Mouse (Mus musculus) layer of hippocampus, postnatal 25 days (tissue): ENCODE measurements at regions not wholly inside any gene's neighbourhood (a gene's known extent, or its start where the extent isn't known, plus 50 kb on each side); places are given as distances from the start of the nearest gene placed in this dataset.

Experiments
- DNase-seq, 2 experiments: peaks; one replicate each; pipeline ENCODE4 v3.0.0; 2022; ENCODE audit warnings: mixed read lengths in 2 of 2, low spot score in 1 of 2; ENCODE audit errors: extremely low spot score in 1 of 2

DNA sequence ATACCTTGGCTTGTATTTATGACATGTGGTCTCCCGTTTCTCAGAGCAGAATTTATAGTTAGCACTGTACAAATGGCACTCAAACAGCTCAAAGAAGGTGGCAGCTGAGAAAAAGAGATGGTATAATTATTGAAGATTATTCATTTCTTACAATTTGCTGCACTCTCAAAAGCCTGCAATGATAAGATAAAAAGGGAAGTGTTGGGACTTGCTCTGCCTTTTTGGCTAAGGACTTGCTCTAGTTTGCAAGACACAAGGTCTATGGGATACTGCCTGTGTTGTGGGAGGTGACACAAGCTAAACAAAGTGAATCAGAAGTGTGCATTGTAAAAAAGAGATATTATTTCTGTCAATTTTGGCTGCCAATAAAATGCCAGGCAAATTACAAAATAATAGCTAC, 340.2 kb upstream of the Pik3r1 start:
- no peak for DNase-seq

DNA sequence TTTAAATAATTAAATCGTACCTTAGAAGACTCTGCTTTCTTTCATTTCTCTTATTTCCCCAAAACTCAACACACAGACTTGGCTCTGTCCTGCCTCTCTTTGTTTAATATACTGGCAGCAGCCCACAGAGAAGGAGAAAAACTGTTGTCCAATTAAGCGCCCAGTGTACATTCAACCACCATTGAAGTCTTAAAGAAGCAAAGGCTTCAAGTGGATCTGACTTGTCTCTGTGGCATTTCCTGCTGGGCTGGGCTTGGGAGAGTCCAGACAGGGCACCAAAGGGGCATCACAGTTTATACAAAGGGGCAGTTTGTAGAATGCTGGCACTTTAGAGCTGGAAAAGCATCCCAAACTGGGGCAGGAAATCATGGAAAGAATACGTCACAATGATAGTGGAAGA, 340.9 kb upstream of the Pik3r1 start:
- DNase-seq, result no peak

DNA sequence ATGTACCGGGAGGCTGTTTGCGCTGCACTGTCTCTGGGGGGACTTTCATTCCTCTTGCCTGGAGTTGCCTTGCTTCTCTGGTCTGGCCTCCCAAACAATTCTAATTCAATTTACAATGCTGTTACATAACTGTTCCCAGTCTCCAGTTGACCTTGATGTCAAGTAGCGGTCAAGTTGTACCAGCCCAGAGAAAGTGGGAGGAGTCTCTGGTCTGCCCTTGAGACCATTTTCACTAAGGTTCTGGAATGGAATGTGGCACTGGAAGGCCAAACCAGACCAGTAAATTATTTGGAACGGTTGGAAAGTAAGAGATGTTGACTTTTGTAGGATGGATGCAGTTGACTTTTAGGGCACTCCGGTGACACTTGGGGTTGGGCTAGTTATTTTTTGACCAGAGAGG, 345.9 kb upstream of the Pik3r1 start:
- DNase-seq, result no peak

DNA sequence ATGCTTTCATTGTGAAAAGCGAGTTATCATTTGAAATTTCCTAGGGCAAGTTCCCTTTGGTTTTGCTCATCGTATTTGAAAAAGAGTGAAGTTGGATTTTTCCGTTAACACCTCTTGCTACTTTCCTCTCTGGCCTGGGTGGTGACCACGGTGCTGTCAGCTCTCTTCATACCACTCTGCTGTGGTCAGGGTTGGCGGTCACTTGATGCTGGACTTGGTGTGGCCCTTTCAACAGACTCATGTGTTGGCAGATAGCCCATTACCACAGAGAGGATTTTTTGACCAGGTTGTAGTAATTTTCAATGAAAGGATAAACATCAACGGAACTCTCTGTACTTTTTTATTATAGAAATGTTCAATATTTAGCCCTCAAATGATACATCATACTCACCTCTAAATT, 354.3 kb upstream of the Pik3r1 start:
- DNase-seq, result no peak

DNA sequence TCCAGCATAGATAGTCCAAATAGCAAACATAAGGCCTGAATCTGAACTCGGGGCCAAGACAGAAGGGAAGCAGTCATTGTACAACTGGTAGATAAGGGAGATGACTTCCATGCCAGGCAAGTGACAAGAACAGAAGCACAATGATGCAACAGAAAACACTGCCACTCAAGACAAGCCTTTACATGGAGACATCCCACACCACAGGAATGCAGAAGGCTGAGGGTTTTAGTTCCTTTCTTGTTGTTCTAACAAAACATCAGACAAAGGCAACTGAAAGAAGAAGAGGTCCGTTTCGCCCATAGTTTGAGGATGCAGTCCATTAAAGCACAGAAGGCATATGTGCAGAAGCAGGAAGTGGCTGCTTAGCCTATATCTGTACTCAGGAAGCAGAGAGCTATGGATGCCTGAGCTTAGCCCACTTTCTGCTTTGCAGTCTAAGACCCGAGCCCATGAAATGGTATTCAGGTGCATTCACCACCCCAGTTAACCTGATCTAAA, 360.0 kb upstream of the Pik3r1 start:
- no peak for DNase-seq

DNA sequence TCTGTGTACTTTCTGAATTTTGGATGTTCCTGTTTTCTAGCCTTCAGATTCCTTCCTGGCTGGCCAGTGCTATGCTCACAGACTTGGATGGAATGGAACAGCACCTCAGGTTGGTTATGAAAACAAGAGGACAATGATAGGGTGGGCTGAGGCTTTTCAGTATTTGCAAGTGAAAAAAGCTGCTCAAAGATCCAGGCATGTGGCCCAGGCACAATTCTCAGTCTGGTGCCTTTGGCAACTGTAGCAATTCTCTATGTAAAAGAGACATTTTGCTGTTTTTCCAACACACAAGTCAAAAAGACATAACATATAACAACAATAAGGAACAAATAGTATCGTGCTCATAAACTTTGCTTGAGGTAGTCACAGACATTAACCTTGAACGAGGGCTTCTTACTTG, 363.4 kb upstream of the Pik3r1 start:
- DNase-seq, result no peak

DNA sequence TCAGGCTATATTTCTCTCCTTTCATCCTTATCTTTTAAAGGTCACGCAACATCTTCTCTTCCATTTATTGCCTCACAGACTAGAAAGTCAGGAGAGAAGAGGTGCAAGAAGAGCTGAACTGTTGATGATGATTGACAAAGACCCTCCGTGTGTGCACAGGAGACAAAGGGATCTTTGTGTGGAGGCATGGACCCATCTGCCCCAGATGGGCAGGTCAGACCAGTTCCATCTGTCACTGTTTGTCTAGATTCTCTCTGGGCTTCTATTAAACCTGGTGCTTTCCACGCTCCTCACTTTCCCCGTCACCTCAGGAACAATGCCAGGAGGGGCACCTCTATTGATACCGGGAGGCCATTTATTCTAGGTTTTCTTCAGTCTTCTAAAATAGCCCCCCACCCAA, 364.1 kb upstream of the Pik3r1 start:
- DNase-seq, result no peak

DNA sequence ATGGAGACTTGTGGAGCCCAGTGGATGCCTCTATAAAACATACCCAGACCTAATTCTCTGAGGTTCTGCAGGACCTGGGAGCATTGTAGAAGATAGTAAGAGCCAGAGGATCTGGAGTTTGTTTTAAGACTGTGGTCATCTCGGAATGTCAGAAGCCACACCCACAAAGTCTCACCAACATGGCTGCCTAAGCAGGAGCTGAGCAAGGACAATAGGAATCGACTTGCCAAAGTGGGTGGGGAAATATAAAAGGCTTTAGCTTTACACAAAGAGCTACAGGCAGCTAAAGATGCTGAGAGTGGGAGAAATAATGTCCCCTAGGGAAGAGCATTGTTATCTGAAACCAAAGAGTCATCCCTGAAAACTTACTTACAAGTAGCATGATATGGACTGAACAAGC, 364.7 kb upstream of the Pik3r1 start:
- DNase-seq, result no peak

DNA sequence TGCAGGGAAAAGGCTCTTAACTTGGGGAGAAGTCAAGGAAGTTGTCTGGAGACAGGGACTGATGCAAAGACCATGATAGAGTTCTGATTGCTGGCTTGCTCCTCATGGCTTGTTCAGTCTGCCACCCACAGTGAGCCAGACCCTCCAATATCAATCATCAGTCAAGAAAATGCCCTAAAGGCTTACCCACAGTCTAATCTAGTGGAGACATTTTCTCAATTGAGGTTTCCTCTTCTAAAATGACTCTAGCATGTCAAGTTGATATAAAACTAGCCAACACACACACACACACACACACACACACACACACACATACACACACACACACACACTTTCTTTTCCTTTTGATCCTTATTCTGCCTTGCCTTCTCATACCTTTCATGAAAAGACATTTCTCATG, 367.2 kb upstream of the Pik3r1 start:
- DNase-seq, result no peak

DNA sequence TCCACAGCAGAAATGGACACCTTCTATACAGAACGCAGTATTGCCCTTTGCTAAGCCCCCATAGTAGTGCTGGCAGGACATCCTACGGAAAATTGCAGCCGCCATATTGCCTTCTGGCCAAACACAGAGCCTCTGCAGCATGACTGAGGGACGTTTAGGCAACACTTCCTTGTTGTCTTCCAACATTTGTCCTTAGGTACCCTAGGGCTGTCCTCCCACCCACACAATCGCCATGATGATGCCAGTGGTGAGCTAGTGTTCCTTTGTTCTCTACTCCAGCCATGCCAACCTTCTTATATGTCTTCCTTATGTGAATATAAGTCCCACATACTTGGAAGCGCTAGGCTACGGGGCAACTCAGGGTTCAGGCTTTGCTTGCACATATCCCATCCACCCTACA, 375.0 kb upstream of the Pik3r1 start:
- DNase-seq, result no peak

DNA sequence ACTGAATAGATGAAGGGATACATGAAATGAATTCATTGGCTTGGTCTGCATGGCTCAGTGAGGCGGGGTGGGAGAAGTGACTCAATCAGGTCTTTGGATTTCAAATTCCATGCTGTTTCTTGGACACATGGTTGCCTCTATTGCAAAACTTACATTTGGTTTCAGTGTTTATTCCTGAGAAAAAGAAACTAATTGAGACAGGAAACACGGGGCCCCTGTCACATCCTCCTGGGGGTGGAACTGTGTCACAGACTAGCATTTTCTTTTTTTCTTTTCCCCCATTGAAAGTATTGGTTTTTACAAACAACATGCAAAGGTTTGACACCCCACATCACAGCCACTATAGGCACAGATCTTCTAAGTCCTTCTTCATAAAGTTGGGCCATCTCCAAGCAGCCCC, 375.8 kb upstream of the Pik3r1 start:
- DNase-seq, result no peak

DNA sequence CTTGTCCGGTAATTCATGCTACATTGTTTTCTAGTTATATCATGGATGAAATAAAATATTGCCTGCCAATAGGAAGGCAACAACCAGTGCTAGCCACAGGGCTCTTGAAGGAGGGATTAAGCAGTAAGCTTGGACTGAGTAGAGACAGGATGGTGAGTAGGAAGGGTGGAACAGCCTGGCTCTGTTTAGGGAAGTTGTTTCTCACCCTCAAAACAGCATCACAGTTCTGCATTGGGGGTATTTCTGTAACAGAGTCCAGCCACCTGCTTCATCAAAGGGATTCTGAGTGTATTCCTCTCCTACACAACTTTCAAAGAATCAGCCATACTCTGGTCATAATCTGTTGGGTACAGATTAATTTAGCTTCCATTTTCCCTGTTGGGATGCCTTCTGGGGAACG, 380.0 kb upstream of the Pik3r1 start:
- DNase-seq, result no peak

DNA sequence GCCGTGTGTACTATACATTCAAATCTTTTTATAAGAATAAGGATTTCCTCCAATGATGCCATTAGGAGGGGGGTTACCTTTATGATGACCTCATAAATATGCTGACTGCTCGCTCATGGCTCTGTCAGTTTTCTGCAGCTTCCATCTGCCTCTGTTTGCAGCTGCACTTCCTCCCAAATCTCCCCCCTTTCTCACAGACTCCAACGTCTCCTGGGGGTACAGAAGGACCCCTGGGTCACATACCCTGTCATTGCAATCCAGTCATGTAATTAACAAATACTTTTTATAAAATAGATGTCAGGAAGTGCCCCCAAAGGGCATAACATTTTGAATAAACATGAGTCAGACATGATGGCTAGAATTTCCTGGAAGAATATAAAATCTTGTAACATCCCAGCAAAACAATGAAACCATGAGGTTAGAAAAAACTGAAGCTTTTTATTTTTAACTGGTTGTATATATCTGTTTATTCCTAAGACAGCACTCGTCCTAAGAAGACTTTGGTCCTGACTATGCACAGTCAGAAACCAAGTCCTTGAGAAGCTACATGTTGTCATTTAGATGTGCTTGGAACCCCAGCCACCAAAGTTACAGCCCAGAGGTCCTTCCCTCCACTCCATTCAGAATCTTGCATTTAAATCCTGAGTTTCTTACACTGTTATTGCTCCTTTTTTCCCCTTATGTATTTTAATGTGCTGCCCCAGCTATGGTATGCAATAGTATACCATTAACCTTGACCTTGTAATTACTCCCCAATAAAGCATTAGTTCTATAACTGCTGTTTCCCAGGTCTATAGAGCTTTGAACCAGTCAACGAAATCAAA, 386.0 kb upstream of the Pik3r1 start:
- DNase-seq, result no peak

DNA sequence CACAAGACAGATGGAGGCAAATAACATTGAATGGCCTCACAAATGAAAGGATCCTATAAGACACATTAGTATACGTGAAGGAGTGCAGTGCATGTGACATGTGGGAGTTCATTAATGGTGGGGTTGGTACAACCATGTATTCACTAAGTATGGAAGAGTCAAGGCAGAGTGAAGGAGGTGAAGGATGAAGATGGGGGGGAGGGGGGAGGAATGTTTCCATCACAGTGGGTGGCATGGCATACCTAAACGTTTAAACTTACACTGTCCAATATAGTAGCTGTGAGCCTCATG, 386.5 kb upstream of the Pik3r1 start:
- no peak for DNase-seq

DNA sequence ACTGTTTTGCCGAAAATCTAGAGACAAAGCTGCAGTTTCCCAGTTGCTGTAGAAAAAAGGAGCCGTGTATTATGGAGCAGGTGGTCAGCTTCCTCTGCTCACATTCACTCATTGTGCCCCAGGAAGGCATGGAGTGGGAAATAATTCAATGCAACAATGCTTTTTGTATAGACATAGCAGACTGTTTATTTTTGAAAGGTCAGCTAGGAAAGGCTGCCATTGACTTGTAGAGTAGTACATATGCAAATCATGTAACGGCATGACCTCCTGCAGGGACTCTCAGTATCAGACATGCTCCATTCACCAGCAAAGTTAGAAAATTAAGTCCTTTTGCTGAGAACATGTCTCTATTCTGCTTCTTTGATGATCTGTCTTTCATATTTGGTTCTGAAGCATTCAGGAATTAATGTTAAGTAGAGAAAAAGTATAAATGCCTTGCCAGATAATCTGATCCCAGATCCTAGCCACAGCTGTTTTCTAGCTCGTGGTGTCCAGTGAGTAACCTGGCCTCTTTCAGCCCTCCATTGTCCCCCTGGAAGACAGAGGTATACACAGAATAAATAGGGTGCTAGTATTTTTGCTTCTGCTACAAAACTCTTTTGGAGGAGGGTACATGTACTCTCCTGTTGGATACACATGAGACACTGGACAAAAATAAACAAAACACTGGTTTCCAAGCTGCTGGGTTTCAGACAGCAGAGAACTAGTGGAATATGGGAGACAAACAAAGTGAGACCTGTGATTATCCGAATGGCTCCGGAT, 389.5 kb upstream of the Pik3r1 start:
- DNase-seq, result no peak

DNA sequence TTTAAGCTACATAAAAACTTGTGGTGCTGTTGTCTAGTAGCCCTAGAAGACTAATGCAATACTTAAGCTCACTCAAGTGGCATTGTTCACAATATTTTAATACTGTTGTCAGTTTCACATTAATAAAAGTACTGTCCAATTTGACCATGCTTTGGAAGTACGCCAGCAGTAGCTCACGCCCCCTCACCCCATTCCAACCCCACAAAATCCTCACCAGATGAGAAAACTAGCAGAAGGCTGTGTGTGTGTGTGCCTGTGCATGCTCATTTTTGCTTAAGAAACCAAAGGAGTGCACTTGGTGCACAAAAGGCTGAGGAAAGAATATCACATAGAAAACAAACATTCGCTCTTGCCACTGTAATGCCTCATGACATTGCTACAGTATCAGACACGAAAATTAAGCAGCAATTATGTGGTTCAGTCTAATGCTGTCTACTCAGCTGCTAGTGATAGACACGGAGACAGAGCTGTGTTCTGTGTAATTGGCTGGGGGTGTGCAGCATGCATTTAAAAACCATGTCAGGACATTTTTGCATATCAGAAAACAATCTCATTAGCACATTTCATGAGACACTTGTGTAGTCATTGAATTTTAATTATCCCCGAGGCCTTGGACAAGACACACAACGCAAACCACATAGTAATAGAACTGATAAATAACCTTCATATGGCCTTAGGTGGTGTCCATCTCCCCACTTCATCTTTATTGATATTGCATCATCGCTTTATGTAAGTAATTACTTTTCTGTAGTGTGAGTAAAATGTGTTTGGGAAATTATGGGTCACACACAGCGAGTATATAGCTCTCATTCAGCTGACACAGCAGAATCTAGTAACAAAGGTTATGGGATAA, 405.6 kb upstream of the Pik3r1 start:
- DNase-seq, result no peak

DNA sequence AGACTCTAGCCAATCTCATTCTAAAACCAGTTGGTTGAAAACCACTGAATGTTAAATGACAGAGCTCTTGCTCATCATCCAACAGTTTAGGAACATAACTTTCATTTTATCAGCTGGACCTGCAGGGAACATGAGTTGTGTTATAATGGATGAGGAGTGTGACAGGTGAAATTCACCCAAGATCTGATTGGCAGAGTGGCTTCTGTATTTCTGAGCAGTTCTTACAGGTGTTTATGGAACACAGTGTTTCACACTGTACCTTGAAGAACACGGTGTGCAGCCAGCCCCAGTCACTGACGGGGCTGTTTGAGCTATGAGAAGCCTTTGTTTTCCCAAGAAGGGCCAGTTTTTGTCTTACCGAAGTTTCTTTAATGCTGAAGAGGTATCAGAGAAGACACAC, 406.4 kb upstream of the Pik3r1 start:
- no peak for DNase-seq

DNA sequence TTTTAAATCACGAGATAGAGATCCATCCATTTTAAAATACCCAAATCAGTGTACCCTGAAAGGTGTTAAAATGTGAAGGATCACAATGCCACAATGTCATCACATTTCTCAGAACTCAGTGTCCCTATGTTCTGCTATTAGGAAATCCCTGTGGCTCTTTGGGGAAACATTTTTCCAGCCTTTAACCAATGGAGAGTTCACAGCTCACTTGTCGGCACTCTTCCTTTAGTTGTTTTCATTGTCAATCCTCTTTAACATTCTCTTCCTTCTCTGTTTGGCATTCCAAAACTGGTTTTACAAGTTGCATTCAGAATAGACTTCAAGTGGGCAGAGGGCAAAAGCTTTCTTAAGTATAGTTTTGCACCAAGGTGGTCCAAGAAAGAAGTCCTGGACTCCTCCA, 406.9 kb upstream of the Pik3r1 start:
- DNase-seq, result no peak

DNA sequence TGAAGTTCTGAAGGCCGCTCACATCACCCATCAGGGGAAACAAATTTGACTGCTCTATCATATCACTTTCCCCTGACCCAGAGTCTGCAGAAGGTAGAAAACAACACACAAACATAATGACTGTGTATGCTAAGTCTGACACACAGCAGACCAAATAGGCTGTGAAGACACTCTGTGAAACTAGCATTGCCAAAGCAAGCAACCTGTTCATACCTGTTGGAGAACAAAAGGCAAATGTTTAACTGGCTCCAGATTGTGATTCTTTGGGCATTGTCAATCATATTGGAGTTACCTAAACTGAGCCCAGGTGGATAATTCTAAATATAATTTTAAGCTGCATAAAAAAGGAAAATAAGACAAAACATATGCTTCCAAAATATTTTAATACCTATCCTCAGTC, 407.4 kb upstream of the Pik3r1 start:
- no peak for DNase-seq

DNA sequence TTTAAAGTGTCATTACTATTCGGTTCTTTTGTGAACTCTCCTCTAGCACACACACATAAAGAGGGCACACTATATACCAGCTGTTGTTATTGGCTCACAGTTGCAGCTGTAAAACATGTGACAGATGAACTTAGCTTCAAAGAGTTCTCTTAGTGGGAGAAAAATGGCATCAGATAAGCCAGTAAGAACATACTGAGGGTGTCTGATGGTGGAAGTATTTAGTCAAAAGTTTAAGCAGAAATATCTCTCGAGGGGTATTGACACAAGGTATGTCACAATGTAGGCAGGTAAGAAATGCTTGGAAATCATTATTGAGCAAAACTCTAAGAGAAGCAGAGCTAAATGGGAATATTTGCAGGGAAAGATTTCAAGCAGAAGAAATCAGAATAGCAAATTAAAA, 408.4 kb upstream of the Pik3r1 start:
- DNase-seq, result no peak

DNA sequence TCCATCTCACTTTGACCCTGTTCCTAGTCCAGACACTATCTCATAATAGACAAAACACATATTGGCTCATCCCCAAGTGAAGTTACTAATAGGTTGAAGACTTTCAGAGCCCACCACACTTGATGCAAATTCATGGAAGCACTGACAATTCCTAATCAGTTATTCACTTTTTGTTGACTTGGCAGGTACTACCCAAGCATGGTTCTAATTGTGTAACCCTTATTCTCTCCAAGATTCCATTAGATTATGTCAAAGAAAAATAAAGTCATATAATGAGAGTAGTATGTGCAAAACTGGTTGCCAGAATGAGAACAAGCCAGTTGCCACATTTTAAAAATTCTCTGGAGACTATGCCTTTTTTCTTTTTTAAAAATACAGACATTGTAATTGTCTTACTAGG, 426.7 kb upstream of the Pik3r1 start:
- DNase-seq, result no peak
